Mouse (Mus musculus) left cerebral cortex, adult 2 months (tissue): ENCODE data around the gene Stkld1. TPM values are rescaled to one million over a fixed set of nuclear protein-coding genes. Genes with fewer than 3 reads are reported as not detected.
"Not testable (repeated sequence)": the region's sequence is repeated elsewhere in the genome, so short reads cannot be mapped to it uniquely, and the experiment has no call there.

Experiments used
- DNase-seq, 2 experiments: peaks; one replicate each; pipeline ENCODE4 v3.0.0; 2021 to 2022; ENCODE audit warnings: low spot score in 2 of 2, mixed read lengths in 1 of 2; ENCODE audit errors: extremely low spot score in 1 of 2
- H3K27ac ChIP-seq: fragments of 200-600 bp; 2 replicates; pipeline ENCODE4 v1.8.1; 2022
- H3K4me3 ChIP-seq: fragments of 200-600 bp; 2 replicates; pipeline ENCODE4 v1.8.1; 2022
- CTCF ChIP-seq: fragments of 200-600 bp; IDR thresholded peaks from 2 replicates; pipeline ENCODE4 v1.8.1; 2022; ENCODE audit warnings: antibody characterized with exemption, mild to moderate bottlenecking, moderate library complexity
- intact Hi-C: fragments of 180-260 bp; cut with DNase I; formaldehyde crosslinking; loops from one replicate; pipeline ENCODE4 v1.15.1; 2025
- long read RNA-seq, 2 experiments: library from polyadenylated mRNA; stranded (forward); transcript quantifications; one replicate each; pipeline ENCODE4 v2.0.0; 2021; ENCODE audit warnings: borderline mapping rate in 2 of 2
- total RNA-seq, 2 experiments: library from RNA; stranded (reverse); gene quantifications; 2 replicates each; pipeline ENCODE4 v1.2.3; 2021

The Stkld1 gene
- under 1 TPM in 1 of 2 experiments, not detected in 1; 0.37 TPM for total RNA-seq
- long read RNA-seq, experiment 1, result 0 reads
- long read RNA-seq, experiment 2, result 0 reads

DNA sequence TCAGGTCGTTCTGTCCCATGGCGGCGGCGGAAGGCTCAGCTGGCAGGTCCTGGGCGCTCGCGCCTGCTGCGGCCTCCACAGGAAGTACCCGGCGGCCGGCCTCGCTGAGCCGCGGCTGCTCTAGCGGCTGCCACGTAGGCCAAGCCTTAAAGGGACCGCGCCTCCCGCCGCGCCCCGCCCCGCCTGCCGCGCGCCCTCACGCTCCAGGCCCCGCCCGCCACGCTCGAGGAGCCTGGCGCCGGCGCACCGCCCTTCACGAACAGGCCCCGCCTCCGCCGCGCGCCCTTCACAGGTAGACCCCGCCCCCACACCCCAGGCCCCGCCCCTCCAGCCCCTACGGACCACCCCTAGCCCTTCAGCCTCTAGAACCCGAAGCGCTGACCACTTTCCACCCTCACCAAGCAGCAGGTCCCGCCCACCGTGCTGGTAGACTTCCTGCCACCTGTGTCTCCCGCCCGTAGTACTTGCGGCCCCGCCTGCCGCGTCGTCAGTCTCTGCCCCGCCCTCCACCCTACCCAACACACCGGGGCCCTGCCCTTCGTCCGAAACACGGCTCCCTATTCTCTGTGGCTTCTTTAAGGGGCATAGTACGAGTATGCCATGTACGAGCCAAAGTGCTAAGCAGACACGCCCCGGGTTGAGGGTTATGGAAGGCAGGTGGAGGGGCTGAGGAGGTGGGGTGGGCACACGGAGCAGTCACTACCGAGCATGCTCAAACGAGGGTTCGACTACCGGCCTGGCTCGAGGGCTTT, at the start of gene Stkld1, which contains the start of gene Surf4:
Gene Stkld1, plus strand, starts transcription at position 744 of the 752 bp plus-strand sequence.
Gene Surf4, minus strand, starts transcription at position 625 of the 752 bp plus-strand sequence.
- no peak; the same call in 1 of the 2 replicates for TF ChIP-seq CTCF
- H3K4me3 ChIP-seq, result peak within 1 kb of the TSS; percentile 96
- intact Hi-C loops, result loop anchor here (1.0 to 5.0 kb wide), 5 partner anchors 17 to 94 kb away; partner anchors contain the start of genes Med22, Rpl7a, Slc2a6 and Surf1
- DNase-seq, result peak; percentile 93 to 95
- H3K27ac ChIP-seq, result peak within 1 kb of the TSS; percentile 91

- DNase-seq, H3K27ac ChIP-seq, H3K4me3 ChIP-seq, intact Hi-C loops: not testable (repeated sequence)
These were observed 48.3 kb upstream of the Stkld1 start for GRCm38 (mm10) chr2:26885541-26885940.

GRCm38 (mm10) chr2:26886170-26886569, 47.7 kb upstream of the Stkld1 start:
- H3K4me3 ChIP-seq, DNase-seq, H3K27ac ChIP-seq, intact Hi-C loops: not testable (repeated sequence)

GRCm38 (mm10) chr2:26895898-26896297, 37.9 kb upstream of the Stkld1 start:
- no peak overlapping the region for H3K4me3 ChIP-seq
- peak; percentile 18 for TF ChIP-seq CTCF
- no peak for DNase-seq
- no peak overlapping the region for H3K27ac ChIP-seq
- intact Hi-C loops, result no loop called here

- no peak for TF ChIP-seq CTCF
- DNase-seq, result no peak
- intact Hi-C loops, result loop anchor here (5.0 to 10.0 kb wide), 2 partner anchors 453 to 544 kb away; partner anchors contain the start of genes Brd3os and Sec16a
- Histone ChIP-seq H3K27ac (no peak overlapping the region), H3K4me3 (no peak overlapping the region)
These were observed 33.1 kb upstream of the Stkld1 start for GRCm38 (mm10) chr2:26900731-26901130.

DNA sequence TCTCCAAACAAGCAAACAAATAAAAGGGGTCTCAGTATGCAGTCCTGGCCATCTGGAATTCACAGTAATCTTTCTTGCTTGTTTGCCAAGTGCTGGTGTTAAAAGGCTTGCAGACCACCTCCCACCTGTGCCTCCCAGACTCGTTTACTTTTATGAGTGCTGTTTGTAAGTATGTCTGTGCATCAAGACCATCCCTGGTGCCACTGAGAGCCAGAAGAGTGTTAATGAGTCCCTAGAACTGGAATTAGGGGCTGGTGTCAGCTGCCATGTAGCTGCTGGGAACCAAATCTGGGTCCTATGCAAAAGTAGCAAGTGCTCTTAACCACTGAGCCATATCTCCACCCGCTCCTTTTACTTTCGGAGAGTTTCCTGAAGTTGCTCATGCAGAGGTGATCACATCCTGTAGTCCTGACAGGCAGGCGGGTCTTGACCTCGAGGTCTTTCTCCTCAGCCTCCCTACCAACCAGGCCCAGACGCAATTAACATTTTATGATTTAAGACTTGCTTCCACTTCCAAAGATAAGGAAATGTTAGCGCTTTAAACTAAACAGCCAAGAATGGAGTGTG, 31.9 kb upstream of the Stkld1 start:
- intact Hi-C loops, result loop anchor here (1.0 to 10.0 kb wide), 3 partner anchors 62 to 543 kb away; partner anchors contain the start of genes Brd3os, Rexo4 and Sec16a
- DNase-seq, result no peak
- no peak for TF ChIP-seq CTCF
- Histone ChIP-seq H3K27ac (peak overlapping the region; percentile 93; the same call in 1 of the 2 replicates), H3K4me3 (peak overlapping the region; percentile 71)

- intact Hi-C loops, result loop anchor here (1.0 to 10.0 kb wide), 3 partner anchors 62 to 542 kb away; partner anchors contain the start of genes Brd3os, Rexo4 and Sec16a
- no peak for TF ChIP-seq CTCF
- Histone ChIP-seq H3K27ac (peak within 1 kb of the TSS; percentile 93), H3K4me3 (peak within 1 kb of the TSS; percentile 71)
- DNase-seq, result peak; percentile 93 to 95
These were observed 31.2 kb upstream of the Stkld1 start, which contains the start of gene Surf6 for GRCm38 (mm10) chr2:26902467-26903220. Gene Surf6, minus strand, starts transcription at chr2:26902879.

DNA sequence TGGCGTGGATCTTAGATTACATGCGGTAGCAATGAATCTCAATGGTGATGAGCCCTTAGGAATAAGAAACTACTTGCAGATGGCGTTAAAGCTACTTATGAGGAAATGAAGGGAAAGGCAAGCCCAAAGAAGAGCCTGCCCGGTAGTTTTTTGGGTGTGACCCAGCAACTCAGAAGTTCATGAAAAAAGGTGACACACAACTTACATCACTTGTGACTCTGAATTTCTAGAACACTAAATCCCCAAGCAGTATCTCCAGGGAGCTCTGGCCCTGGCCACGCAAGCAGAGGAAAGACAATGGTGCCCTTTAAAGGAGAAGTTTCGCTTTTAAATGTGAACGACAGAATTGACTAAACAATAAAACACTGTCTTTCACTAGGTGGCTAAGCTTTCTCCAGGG, 30.5 kb upstream of the Stkld1 start:
- intact Hi-C loops, result loop anchor here (5.0 to 10.0 kb wide), 2 partner anchors 456 to 541 kb away; partner anchors contain the start of genes Brd3os and Sec16a
- TF ChIP-seq CTCF, result no peak
- Histone ChIP-seq H3K27ac (peak overlapping the region; percentile 93), H3K4me3 (peak overlapping the region; percentile 71)
- no peak for DNase-seq

DNA sequence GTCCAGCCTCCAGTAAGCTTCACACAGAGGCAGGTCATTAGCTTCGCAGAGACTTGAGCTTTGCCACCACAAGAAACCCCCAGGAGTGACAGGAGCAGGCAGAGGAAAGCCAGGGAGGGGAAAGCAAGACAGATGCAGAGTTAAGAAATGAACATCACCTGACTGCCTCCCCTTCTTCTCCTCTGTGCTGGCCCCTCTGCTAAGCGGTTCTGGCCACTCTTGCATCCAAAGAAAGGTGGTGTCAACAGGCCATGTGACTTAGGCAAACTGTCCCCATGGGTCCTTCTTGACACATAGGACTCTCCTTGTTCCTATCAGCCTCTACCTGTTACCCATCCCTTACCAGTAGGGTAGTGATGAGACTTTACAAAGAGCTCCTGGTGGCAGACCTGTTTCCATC, 27.9 kb upstream of the Stkld1 start:
- TF ChIP-seq CTCF, result no peak
- no peak overlapping the region for H3K4me3 ChIP-seq
- DNase-seq, result no peak
- no peak overlapping the region for H3K27ac ChIP-seq
- intact Hi-C loops, result loop anchor here (10.0 kb wide), 1 partner anchor 539 kb away; the partner anchor contains the start of gene Brd3os

GRCm38 (mm10) chr2:26906431-26906830, 27.4 kb upstream of the Stkld1 start:
- intact Hi-C loops, result loop anchor here (10.0 kb wide), 1 partner anchor 538 kb away; the partner anchor contains the start of gene Brd3os
- TF ChIP-seq CTCF, result no peak
- Histone ChIP-seq H3K4me3 (no peak overlapping the region), H3K27ac (no peak overlapping the region)
- peak in 1 of 2 experiments; percentile 5 for DNase-seq

GRCm38 (mm10) chr2:26907109-26907508, 26.7 kb upstream of the Stkld1 start:
- H3K4me3 ChIP-seq, result no peak overlapping the region
- TF ChIP-seq CTCF, result peak; percentile 63
- intact Hi-C loops, result loop anchor here (10.0 kb wide), 1 partner anchor 538 kb away; the partner anchor contains the start of gene Brd3os
- H3K27ac ChIP-seq, result no peak overlapping the region
- peak in 1 of 2 experiments; percentile 11 for DNase-seq
